Mouse (Mus musculus): ENCODE measurements at regions not wholly inside any gene's neighbourhood (a gene's known extent, or its start where the extent isn't known, plus 50 kb on each side); places are given as distances from the start of the nearest gene placed in this dataset.
"Not testable (repeated sequence)": the region's sequence is repeated elsewhere in the genome, so short reads cannot be mapped to it uniquely, and the experiment has no call there.

DNA sequence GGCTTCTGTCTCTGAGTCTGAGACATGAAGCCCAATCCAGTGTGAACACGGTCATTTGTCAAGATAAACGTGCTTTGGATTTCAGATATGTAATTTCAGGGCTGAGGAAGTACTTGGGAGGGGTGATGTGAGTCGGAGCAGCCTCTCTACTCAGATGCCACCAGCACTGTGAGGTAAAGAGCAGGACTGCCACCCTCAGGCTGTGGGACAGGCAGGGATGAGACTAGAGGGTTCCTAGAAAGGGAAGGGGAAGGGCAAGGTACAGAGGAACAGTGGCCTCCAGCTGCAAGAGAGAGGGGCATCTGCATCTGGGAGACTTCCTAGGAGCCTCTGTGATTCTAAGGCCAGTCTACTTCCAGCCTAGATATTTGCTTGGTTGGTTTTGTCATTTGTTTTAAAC, 78.7 kb upstream of the Csrp2 start:
- no peak for DNase-seq (ENCODE audit: low spot score)

DNA sequence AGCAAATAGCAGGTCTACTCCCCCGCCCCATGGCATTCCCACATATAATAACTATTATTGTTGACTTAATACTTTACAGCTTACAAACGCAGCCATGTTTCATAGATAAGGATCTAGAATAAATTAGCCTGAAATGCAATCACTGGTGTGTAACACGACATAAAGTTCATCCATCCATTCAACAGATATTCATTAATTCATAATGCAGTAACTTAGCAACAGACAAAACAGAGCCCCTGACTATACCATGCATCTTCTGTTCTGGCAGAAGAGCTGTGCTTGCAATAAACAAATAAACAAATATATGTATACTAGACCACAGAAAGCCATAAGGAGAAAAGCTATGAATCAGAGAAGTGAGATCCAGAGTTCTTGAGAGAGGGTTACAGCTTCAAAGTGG, 77.9 kb upstream of the Csrp2 start:
- DNase-seq (ENCODE audit: low spot score): no peak

DNA sequence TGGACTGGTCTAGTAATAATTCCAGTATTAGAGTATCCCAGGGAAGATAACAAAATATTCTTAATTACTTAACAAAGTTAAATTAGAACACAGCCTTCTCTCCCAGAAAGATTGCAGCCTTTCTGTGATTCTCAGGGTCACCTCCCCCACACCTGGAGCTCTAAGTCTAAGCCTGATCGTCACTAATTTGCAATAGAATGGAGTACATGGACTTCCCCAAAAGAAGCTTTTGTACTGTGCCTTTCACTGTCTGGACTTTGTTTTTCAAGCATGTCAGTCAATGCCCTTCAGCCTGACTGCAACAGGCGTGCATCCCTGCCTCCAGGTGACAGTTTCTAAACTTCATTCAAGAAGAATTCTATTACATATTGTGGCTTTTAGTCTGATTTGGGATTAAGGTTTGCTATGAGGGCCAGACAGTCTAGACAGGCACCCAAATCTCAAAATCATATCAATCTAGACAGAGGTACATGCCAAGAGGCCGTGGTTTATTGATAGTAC, 64.9 kb upstream of the Csrp2 start:
- not testable (repeated sequence) for DNase-seq (ENCODE audit: low spot score)

DNA sequence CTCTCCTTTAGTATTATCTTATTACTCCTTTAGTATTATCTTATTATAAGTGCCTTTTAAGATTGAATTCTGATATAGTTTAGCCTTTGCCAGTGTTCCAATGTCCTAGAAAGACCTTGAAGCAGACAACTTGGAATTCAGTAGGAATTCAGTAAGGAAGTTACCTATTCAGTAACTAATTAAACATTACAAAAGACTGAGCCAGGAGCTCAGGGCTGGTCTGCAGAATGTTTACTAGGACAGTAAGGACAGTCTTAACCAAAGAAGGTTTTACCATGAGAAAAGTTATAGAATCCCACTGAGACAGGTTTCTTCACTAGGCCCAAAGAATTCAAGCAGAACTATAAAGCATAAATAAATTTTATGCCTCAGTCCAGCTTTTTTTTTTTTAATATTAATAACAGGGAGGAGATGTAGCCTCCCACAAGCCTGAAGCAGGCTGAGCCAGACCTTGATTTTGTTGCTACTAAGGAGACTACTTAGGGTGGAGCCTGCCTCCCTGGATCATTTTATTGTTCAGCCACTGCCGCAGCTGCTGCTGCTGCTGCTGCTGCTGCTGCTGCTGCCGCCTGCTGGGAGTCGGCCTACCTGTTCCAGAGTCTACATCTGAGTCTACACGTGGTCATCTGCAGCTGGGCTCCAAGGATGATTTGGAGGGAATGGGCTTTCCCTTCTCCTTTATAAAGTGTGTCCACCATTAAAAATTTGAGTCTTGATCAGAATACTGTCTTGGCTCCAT, 63.8 kb upstream of the Csrp2 start:
- DNase-seq (ENCODE audit: low spot score): peak; percentile 31

DNA sequence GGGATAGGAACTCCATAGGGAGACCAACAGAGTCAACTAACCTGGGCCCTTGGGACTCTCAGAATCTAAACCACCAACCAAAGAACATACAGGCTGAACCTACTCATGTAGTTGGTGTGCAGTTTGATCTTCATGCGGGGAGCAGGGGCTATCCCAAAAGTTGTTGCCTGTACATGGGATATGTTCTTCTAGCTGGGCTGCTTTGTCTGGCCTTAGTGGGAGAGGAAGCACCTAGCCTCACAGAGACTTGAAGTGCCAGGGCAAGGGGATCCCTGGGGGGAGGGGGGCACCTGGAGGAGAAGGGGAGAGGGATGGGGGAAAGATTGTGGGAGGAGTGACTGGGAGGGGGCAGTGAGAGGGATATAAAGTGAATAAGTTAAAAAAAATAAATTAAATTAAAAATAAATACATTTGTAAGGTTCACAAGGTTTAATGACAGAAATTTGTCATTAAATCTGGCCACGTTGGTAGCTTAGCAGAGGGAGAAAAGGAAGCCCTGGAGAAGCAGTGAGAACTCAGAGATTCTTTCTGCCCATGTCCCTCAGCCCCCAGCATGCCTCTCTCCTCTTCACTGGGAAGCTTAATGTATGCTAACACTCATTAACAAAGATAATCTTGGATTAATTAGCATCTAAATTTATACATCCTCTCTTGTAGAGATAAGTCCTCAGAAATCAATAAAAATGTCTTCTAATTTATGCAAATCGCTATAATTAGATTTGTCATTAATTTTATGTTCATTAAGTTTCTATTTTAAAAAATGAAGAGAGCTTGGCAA, 62.1 kb upstream of the Csrp2 start:
- no peak for DNase-seq (ENCODE audit: low spot score)

DNA sequence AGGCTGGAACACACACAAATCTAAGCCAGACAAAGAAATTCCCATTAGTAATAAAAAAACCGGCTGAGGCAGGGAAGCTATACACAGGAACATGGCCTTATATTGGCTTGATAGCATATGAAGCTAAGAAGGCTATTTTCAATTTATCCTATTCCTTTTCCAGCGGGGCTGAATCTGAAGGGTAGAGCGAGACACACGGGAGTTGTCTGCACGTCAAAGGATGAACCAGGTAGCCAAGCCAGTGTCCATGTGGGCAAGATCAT, 61.6 kb upstream of the Csrp2 start:
- DNase-seq (ENCODE audit: low spot score): no peak

DNA sequence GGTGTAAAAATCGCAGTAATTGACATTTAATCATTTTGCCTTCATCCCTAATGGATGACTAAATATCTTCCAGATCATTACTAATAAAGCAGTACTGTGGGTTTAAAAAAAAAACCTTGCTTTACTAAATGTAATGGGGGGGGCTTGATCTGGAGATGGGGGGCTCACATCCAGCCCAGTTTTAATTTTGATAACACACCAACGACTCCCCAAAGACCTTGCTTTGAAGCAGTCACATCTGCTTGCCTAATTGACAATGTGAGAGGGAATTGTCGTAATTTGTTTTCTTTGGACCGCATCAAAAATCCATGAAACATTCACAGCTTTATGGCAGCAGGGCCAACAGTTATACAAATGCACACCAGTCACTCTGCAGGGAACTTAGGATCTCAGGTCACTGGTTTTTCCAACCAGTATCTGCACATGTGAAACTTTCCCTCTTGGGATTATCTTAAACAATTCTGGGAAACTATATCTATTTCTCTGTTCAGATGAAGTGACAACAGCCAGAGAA, 61.1 kb upstream of the Csrp2 start:
- DNase-seq (ENCODE audit: low spot score): no peak

DNA sequence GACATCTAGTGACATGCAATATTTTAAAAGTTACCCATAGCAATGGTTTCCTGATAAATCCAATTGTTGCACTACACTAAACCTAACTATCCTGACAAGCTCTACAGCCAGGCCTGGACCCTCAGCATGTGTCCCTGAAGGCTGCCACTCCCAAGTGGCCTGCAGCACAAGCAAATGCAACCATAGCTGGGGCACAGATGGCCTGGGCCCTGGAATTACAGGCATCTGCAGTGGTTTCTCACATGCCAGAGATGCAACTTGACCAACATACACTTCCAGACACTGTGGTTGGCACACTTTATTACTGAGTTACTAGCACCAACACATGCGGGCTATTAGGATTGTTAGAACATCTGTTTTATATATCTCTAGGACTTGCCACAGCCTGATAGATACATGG, 60.3 kb upstream of the Csrp2 start:
- DNase-seq (ENCODE audit: low spot score): no peak
